Mouse (Mus musculus) inflammation-experienced regulatory T-cells, adult 6 months (primary cell): ENCODE measurements around the gene Mab21l3. TPM values are rescaled to one million over a fixed set of nuclear protein-coding genes. Genes with fewer than 3 reads are reported as not detected.

Experiments
- ATAC-seq: one replicate; pipeline ENCODE4 v1.8.0; 2017
- polyA plus RNA-seq, 3 experiments: library from polyadenylated mRNA; unstranded; fragments of 100-300 nt; shearing (Covaris generic); gene quantifications; one replicate each; pipeline ENCODE4 v1.2.1; 2017

Gene Mab21l3
- polyA plus RNA-seq, 3 experiments from 2014 or later, result 0.21 TPM; not detected in 2

GRCm38 (mm10) chr3:101800596-101801018, 48.2 kb downstream of the Mab21l3 start:
- peak; percentile 1 for ATAC-seq

- peak; percentile 96 for ATAC-seq
These were observed 48.7 kb downstream of the Mab21l3 start for GRCm38 (mm10) chr3:101799852-101800595.

- no peak for ATAC-seq
These were observed 50.7 kb downstream of the Mab21l3 start for GRCm38 (mm10) chr3:101797830-101798709.

GRCm38 (mm10) chr3:101796212-101796611, 52.5 kb downstream of the Mab21l3 start:
- ATAC-seq, result no peak

GRCm38 (mm10) chr3:101795387-101796039, 53.2 kb downstream of the Mab21l3 start:
- no peak for ATAC-seq

- ATAC-seq, result no peak
These were observed 54.1 kb downstream of the Mab21l3 start for GRCm38 (mm10) chr3:101794666-101795065.

GRCm38 (mm10) chr3:101794026-101794425, 54.7 kb downstream of the Mab21l3 start:
- ATAC-seq, result no peak

GRCm38 (mm10) chr3:101792191-101792590, 56.6 kb downstream of the Mab21l3 start:
- no peak for ATAC-seq

- ATAC-seq, result no peak
These were observed 63.9 kb downstream of the Mab21l3 start for GRCm38 (mm10) chr3:101784768-101785424.

GRCm38 (mm10) chr3:101783793-101784192, 65.0 kb downstream of the Mab21l3 start:
- no peak for ATAC-seq

- no peak for ATAC-seq
These were observed 67.8 kb downstream of the Mab21l3 start for GRCm38 (mm10) chr3:101780874-101781483.

- no peak for ATAC-seq
These were observed 69.7 kb downstream of the Mab21l3 start for GRCm38 (mm10) chr3:101778896-101779665.

GRCm38 (mm10) chr3:101775732-101776131, 73.0 kb downstream of the Mab21l3 start:
- no peak for ATAC-seq

GRCm38 (mm10) chr3:101770540-101770939, 78.2 kb downstream of the Mab21l3 start:
- ATAC-seq, result no peak

- no peak for ATAC-seq
These were observed 85.2 kb downstream of the Mab21l3 start for GRCm38 (mm10) chr3:101763566-101763965.

Other genes starting within 250 kb of the Mab21l3 start
- 10 to 100 TPM in 2 of 3 experiments, 1 to 10 TPM in 1; 9.7 to 26.3 (median 14.9) TPM for gene Atp1a1, start 244.3 kb downstream of the Mab21l3 start, polyA plus RNA-seq
- gene Slc22a15, start 75.5 kb upstream of the Mab21l3 start, polyA plus RNA-seq, result 10 to 100 TPM; 10.2 to 18.0 (median 11.1) TPM
- gene Nhlh2, start 161.1 kb upstream of the Mab21l3 start, polyA plus RNA-seq, result not detected
- gene Casq2, start 237.5 kb upstream of the Mab21l3 start, polyA plus RNA-seq, result not detected